Mouse (Mus musculus): ENCODE results near the gene Olfr118.

DNA sequence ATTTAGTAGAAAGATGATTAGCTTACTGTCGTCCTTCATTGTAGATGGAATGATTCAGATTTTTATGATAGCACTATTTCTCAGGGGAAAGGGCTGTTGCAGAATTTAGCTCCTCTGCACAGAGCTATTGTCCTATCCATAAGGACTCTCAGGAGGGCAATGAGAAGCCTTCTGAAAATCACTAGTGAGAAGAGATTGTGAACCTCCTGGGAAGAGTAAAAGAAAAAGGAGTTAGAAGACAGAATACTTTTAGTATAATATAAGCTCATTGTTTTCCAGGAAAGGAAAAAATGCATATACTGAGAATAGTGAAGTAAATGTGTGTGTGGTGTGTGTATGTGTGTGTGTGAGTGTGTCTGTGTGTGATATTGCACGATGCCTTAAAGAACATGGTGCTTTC lies at the start of gene Olfr118:
- TF ChIP-seq CTCF (IDR thresholded peaks at IDR 0.05; ENCODE audit: control insufficient read depth, insufficient read depth, insufficient read length) = no peak
- no peak for TF ChIP-seq MYOD1 (IDR thresholded peaks at IDR 0.05; ENCODE audit: control insufficient read depth, insufficient read length, low read depth)
